Mouse (Mus musculus) C2C12 (cell line): ENCODE measurements around the gene Spen. TPM values are rescaled to one million over a fixed set of nuclear protein-coding genes. Genes with fewer than 3 reads are reported as not detected.

Experiments
- H3K27me3 ChIP-seq: one replicate; pipeline ENCODE4 v1.6.1; 2011; ENCODE audit not compliant: control insufficient read depth, insufficient read depth, insufficient read length
- H3K36me3 ChIP-seq: one replicate; pipeline ENCODE4 v1.6.1; 2011; ENCODE audit not compliant: control insufficient read depth, insufficient read depth
- H3K4me3 ChIP-seq: one replicate; pipeline ENCODE4 v1.5.1; 2011; ENCODE audit warnings: mild to moderate bottlenecking, control low read depth; ENCODE audit not compliant: poor library complexity, insufficient read depth, severe bottlenecking
- H3K79me2 ChIP-seq: one replicate; pipeline ENCODE4 v1.6.1; 2011; ENCODE audit not compliant: control insufficient read depth, insufficient read depth
- H3K79me3 ChIP-seq: one replicate; pipeline ENCODE4 v1.6.1; 2011; ENCODE audit warnings: low read depth, control low read depth
- H3ac ChIP-seq: one replicate; pipeline ENCODE3; 2011; ENCODE audit warnings: low read depth; ENCODE audit not compliant: control insufficient read depth, insufficient read length
- CEBPB ChIP-seq: IDR thresholded peaks from one replicate; pipeline ENCODE4 v1.6.1; 2011; ENCODE audit warnings: low read depth, mild to moderate bottlenecking, control low read depth, moderate library complexity
- CTCF ChIP-seq: IDR thresholded peaks from one replicate; pipeline ENCODE4 v1.5.1; 2011; ENCODE audit not compliant: control insufficient read depth, insufficient read depth, insufficient read length
- FOSL1 ChIP-seq: IDR thresholded peaks from one replicate; pipeline ENCODE4 v1.8.0; 2011; ENCODE audit warnings: mild to moderate bottlenecking, low read length; ENCODE audit not compliant: poor library complexity, insufficient read depth, severe bottlenecking
- MAX ChIP-seq: IDR thresholded peaks from one replicate; pipeline ENCODE4 v1.6.1; 2011; ENCODE audit warnings: mild to moderate bottlenecking, control low read depth
- MYOD1 ChIP-seq: IDR thresholded peaks from one replicate; pipeline ENCODE4 v1.6.1; 2011; ENCODE audit warnings: low read depth; ENCODE audit not compliant: control insufficient read depth, insufficient read length
- MYOG ChIP-seq: IDR thresholded peaks from one replicate; pipeline ENCODE4 v1.6.1; 2011; ENCODE audit not compliant: control insufficient read depth, insufficient read length; ENCODE audit errors: extremely low read depth
- USF1 ChIP-seq: IDR thresholded peaks from one replicate; pipeline ENCODE4 v1.6.1; 2011; ENCODE audit warnings: low read depth, mild to moderate bottlenecking, control low read depth, moderate library complexity
- polyA plus RNA-seq: library from polyadenylated mRNA; unstranded; fragments of >200 nt; fragmentation: generic; extraction: Trizol; gene quantifications from one replicate; pipeline ENCODE4 v1.2.1, GENCODE M21; 2012; ENCODE audit warnings: missing spikeins

Spen gene
- polyA plus RNA-seq, 1 experiment: 12.1 TPM

GRCm38 (mm10) chr4:141459766-141460165 is 78.6 kb downstream of the Spen start:
- H3K79me3 ChIP-seq: peaks cover 32% of the 10 kb centered on the region
- H3K79me2 ChIP-seq: peaks cover 59% of the 10 kb centered on the region
- no peak overlapping the region for H3ac ChIP-seq
- H3K36me3 ChIP-seq: peaks cover 53% of the 10 kb centered on the region
- H3K27me3 ChIP-seq: no peaks in the 10 kb centered on the region
- TF ChIP-seq CTCF (no peak), MYOD1 (no peak), CEBPB (no peak), MAX (no peak), FOSL1 (no peak), USF1 (no peak), MYOG (no peak)
- H3K4me3 ChIP-seq: no peak overlapping the region

GRCm38 (mm10) chr4:141458888-141459287 is 79.5 kb downstream of the Spen start:
- Histone ChIP-seq H3K79me2 (peaks cover 64% of the 10 kb centered on the region), H3K4me3 (no peak overlapping the region), H3K79me3 (peaks cover 32% of the 10 kb centered on the region), H3ac (no peak overlapping the region), H3K36me3 (peaks cover 46% of the 10 kb centered on the region), H3K27me3 (no peaks in the 10 kb centered on the region)
- TF ChIP-seq MYOD1: no peak
- no peak for TF ChIP-seq CEBPB
- no peak for TF ChIP-seq CTCF
- TF ChIP-seq USF1: no peak
- no peak for TF ChIP-seq MAX
- no peak for TF ChIP-seq MYOG
- no peak for TF ChIP-seq FOSL1

GRCm38 (mm10) chr4:141458236-141458635 is 80.2 kb downstream of the Spen start:
- Histone ChIP-seq H3K79me3 (peaks cover 36% of the 10 kb centered on the region), H3ac (no peak overlapping the region), H3K4me3 (no peak overlapping the region), H3K79me2 (peaks cover 70% of the 10 kb centered on the region), H3K27me3 (no peaks in the 10 kb centered on the region), H3K36me3 (peaks cover 42% of the 10 kb centered on the region)
- TF ChIP-seq CTCF (no peak), MYOD1 (no peak), USF1 (no peak), CEBPB (no peak)

GRCm38 (mm10) chr4:141456193-141456938 is 82.0 kb downstream of the Spen start:
- H3ac ChIP-seq: no peak overlapping the region
- no peak overlapping the region for H3K4me3 ChIP-seq
- peaks cover 51% of the 10 kb centered on the region for H3K79me3 ChIP-seq
- H3K79me2 ChIP-seq: peaks cover 89% of the 10 kb centered on the region
- TF ChIP-seq MYOD1 (no peak), USF1 (no peak), CTCF (no peak), FOSL1 (no peak), MAX (no peak), MYOG (no peak), CEBPB (no peak)
- peaks cover 46% of the 10 kb centered on the region for H3K36me3 ChIP-seq
- no peaks in the 10 kb centered on the region for H3K27me3 ChIP-seq

- no peak overlapping the region for H3ac ChIP-seq
- peaks cover 93% of the 10 kb centered on the region for H3K79me2 ChIP-seq
- H3K4me3 ChIP-seq: no peak overlapping the region
- peaks cover 57% of the 10 kb centered on the region for H3K79me3 ChIP-seq
- peaks cover 44% of the 10 kb centered on the region for H3K36me3 ChIP-seq
- no peaks in the 10 kb centered on the region for H3K27me3 ChIP-seq
- TF ChIP-seq CEBPB: no peak
- no peak for TF ChIP-seq USF1
- no peak for TF ChIP-seq MYOG
- no peak for TF ChIP-seq FOSL1
- TF ChIP-seq MYOD1: no peak
- TF ChIP-seq MAX: no peak
- TF ChIP-seq CTCF: no peak
Measured at GRCm38 (mm10) chr4:141455526-141455925, 82.9 kb downstream of the Spen start.
